Mouse (Mus musculus): ENCODE results near the gene Ptgr2.
"Not testable (repeated sequence)": the region's sequence is repeated elsewhere in the genome, so short reads cannot be mapped to it uniquely, and the experiment has no call there.

Ptgr2 gene

DNA sequence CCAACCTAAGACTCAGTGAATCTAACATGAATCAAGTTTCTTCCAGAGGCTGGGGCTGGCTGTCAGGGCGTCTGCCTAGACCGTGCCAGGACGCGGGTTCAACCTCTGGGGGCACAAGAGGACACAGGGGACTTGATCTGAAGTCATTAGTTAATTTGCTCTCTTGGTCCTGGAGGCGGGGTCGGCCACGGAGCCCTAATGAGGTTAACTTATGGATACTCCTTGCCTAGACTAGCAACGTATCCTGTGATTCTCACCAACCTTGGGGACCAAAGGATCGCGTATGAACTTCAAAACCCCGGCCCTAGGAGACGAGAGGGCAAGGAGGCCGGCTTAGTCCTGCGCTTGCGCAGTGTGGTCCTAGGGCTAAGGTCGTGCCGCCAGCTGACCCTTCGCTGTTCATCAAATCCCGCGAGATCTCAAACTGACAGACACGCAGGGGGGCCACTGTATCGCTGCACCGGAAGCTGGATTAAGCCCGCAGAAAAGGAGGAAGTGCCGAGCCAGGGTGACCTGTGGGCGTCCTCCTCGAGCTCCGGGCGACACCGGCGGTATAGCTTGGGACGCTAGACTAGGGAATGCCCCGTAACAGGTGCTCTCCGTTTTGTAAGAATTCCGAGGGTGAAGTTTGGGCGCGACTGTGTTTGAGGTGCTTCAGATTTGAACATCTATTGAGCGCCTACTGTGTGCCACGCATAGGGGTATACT is at the start of gene Ptgr2:
Ptgr2 (plus strand) TSS at position 348 of the 708 bp plus-strand sequence.
- DNase-seq = peak; percentile 96 to 97

- DNase-seq = no peak
Observed at GRCm38 (mm10) chr12:84235577-84235976, 49.5 kb upstream of the Ptgr2 start.

GRCm38 (mm10) chr12:84235981-84236752 is 48.9 kb upstream of the Ptgr2 start:
- no peak for DNase-seq

GRCm38 (mm10) chr12:84237036-84237435 is 48.0 kb upstream of the Ptgr2 start:
- DNase-seq = not testable (repeated sequence)

- DNase-seq = peak; percentile 45 to 52
Observed at GRCm38 (mm10) chr12:84243076-84243770, 41.8 kb upstream of the Ptgr2 start.

GRCm38 (mm10) chr12:84245683-84246082 is 39.3 kb upstream of the Ptgr2 start:
- DNase-seq = no peak

DNA sequence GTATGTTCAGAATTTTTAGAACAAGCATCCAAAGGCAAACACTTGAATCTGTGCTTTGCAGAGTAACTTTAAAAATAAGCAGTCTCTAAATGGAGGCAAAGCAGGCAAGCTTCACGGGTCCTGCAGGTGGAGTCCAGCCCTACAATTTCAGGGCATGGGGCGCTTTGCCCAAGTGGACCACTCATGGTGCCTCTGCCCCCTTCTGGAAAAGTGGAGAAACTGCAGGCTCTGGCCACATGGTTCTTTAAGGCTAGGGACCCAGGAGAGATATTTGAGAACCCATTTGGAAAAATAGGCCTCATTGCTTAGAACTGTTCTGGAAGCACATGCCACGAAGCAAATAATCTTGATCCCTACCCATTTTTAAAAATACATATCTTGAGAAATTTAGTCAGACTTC is 35.8 kb upstream of the Ptgr2 start:
- DNase-seq = peak; percentile 69 to 82

- no peak for DNase-seq
Observed at GRCm38 (mm10) chr12:84252811-84253210, 32.2 kb upstream of the Ptgr2 start.

DNA sequence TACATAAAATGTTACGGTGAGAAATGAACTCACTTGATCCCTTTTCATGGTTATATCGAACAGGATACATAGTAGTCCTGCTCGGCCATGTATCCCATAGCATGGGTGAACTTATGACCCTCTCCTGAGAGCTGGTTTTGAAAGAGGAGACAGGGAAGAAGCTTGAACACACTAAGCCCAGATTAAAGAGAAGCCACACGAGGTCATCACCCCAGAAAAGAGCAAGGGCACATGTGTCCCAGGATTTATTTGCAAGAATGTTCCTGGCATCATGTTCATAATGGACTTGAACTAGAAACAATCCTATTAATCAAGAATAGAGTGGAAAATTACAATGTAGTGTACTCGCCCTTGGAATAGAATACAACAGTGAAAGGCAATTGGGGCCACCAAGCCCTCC is 30.1 kb upstream of the Ptgr2 start:
- no peak for DNase-seq

DNA sequence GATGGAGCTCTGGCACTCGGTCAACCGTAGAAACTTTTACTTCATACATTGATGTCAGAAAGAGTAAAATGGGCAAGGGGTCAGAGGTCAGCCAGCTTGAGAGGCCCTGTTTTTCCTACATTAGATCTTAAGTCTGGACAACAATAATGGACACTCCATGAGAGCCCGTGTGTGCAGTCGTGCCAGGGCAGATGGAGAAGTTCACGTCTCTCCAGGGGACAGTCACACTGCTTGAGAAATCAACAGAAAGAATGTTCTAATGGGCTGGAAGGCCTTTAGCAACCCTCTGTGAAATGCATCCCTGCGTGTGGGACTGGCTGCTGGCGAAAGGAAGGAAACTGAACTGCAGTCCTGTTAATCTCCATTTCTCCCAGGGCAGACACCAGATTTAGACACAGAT is 24.7 kb upstream of the Ptgr2 start:
- DNase-seq = no peak

- no peak for DNase-seq
Observed at GRCm38 (mm10) chr12:84267264-84267663, 17.8 kb upstream of the Ptgr2 start.

GRCm38 (mm10) chr12:84273366-84273765 is 11.7 kb upstream of the Ptgr2 start:
- no peak for DNase-seq

DNA sequence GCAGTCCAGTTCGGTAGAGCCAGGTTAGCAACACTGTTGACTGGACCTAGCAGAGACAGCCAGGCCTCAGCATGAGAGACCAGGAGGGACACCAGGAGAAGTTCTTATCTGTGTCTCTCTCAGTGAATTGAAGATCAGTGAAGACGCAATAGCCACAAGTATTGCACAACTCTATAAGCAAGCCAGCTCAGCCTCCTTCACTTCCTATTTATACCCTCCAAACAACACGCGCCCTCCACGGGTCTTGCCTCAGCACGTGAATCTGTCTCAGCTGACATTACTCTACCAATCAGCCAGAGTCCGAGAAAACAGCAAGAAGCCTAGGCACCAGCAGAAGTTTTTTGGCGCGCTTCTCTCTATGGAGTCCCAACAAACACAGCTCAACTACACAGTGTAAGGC is 9.7 kb upstream of the Ptgr2 start:
- peak; percentile 7 to 24 for DNase-seq

DNA sequence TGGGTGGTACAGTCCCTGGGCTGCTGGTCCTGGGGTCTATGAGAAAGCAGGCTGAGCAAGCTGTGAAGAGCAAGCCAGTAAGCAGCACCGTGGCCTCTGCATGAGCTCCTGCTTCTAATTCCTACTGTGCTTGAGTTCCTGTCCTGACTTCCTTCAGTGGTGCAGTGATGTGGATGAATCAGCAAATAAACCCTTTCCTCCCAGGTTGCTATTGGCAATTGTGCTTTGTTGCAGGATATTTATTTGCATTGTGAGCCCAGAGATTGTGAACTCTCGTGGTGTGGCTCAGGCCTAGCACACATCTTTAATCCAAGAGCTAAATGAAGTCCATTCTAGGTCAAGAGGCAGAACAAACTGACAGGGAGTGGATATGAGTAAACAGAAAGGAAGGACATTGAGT is 8.7 kb upstream of the Ptgr2 start:
- DNase-seq = no peak

DNA sequence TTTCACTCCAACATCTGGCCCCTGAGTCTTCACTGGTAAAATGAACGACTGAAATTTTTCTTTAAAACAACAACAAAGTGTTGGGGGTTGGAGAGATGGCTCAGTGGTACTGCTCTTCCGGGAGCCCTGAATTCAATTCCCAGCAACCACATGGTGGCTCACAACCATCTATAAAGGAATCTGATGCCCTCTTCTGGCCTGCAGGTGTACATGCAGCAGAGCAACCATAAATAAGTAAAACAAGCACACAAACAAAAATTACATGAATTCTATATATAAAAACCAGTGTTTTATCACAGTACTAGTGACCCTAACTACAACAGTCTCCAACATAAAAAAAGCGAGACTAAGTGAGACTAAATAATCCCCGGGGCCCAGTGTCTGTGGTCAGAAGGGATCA is 8.2 kb upstream of the Ptgr2 start:
- no peak for DNase-seq

DNA sequence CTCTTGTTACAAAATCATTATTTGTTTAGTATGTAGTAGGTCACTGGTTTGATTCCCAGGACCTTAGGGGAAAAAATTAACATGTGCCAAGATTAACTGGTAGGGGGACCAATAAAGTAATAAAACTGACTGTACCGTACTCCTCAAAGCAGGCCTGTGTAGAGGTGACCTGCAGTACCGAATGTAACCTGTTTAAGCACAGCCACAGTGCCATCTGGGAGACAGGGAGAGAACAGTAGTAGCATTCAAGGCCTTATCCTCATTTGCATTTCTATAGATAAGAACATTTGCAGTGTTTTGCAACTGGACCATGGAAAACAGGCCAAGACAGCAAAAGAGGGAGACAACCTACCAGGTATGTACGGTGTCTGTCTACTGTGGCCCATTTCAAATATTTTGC is 7.2 kb upstream of the Ptgr2 start:
- no peak for DNase-seq

- DNase-seq = no peak
Observed at GRCm38 (mm10) chr12:84278901-84279300, 6.1 kb upstream of the Ptgr2 start.

DNA sequence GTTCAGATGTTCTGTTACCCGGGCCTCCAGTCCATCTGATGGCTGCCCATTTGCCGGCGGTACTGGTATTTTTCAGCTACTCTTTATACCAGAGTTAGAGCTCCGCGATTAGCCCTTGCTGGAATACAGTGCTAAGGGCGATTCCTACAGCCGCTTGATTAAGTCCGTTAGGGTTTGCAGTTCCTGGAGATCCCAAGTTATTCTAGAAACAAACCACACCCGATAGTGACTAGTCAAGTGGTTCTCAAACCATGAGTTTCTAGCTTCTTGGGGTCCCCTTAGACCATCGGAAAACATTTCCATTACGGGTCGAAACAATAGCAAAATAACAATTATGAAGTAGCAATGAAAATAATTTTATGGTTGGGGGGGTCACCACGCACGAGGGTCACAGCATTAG is 641 bp upstream of the Ptgr2 start:
- no peak for DNase-seq

DNA sequence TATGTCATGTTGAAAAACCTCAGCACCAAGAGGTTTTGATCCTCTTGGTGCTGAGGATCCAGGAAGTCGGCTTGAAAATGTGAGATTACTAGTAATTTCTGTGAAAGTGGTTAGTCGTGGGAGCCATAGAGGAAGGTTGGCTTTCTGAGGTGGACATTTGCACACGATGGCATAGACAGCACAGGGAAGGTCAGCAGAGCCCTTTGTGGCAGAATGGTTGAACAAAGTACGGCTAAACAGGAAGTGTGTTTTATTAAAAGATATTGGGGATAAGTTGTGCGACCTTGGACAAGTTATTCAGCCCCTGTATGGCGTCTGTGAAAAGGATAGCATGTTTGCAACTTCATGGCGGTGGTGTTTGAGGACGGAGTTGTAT is 549 bp downstream of the Ptgr2 start:
- DNase-seq = no peak

- DNase-seq = peak; percentile 52 to 55
Observed at GRCm38 (mm10) chr12:84288461-84288860, 3.4 kb downstream of the Ptgr2 start.

DNA sequence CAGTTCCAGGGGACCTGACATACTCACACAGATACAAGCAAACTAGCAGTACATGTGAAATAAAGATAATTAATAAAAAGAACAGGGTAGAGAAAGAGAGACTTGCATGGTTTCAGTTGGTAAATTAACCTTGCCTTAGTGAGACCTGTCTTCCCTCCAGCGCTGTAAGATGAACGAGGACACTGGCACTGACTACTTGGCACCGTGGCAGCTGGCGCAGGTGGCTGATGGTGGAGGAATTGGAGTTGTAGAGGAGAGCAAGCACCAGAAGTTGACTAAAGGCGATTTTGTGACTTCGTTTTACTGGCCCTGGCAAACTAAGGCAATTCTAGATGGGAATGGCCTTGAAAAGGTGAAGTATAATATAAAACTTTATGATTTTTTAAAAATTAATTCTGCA is 12.8 kb downstream of the Ptgr2 start:
- DNase-seq = no peak

- no peak for DNase-seq
Observed at GRCm38 (mm10) chr12:84299265-84299664, 14.2 kb downstream of the Ptgr2 start.

DNA sequence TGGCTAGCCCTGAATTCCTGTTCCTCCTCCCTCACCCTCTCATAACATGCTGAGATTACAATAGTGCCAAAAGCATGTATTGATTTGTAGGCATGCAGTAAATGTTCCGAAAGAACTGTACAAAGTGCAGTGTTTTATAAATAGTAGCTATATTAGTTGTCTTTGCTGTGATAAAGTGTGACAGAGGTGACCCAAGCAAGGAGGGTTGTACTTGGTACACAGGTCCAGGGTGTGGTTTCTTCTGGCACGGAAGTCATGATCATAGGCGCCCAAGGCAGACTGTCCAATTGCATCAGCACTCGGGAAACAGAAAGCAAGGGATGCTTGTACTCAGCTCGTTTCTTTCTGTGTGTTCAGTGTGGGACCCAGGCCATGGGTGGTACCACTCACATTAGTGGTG is 19.1 kb downstream of the Ptgr2 start:
- DNase-seq = no peak

DNA sequence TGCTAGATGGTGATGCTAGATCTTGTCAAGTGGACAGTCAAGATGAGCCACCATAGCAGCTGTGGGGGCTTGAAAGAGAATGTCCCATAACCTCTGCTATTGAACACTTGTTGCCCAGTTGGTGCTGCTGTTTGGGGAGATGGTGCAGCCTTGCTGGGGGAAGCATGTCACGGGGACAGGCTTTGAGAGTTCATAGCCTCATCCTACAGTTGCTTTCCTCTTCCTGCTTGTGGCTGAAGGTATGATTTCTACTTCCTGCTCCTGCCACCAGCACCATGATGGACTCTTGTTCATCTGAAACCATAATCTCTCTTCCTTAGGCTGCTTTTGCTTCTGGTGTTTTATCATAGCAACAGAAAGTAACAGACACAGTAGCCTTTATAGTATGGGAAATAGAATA is 19.5 kb downstream of the Ptgr2 start:
- no peak for DNase-seq
